Mouse (Mus musculus): Measurements from ENCODE around the gene Calm5.

DNA sequence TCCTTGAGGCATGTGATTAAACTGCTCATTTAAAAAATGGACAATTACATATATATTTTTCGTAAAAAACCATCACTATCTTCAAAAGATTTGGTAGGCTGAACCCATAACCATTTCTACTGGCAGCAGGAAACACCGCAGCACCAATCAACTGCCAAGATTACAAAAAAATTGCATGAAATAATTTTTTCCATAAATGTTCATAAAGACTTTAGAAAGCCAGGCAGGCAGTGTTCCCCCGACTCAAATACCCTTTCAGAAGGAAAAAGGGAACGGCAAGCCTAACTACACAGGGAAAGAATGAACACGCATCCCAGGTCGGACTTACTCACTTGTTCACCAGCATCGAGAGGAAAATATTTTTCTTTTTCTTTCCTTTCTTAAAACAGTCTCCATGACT is 38.6 kb downstream of the Calm5 start:
- TF ChIP-seq GATA1 (IDR thresholded peaks at IDR 0.05; ENCODE audit: borderline replicate concordance, low read length) (no peak), FLI1 (IDR thresholded peaks at IDR 0.05; ENCODE audit: low read length) (no peak)

Measured in megakaryocyte, embryonic 14.5 days (primary cell).